Mouse (Mus musculus): ENCODE measurements at regions not wholly inside any gene's neighbourhood (a gene's known extent, or its start where the extent isn't known, plus 50 kb on each side); places are given as distances from the start of the nearest gene placed in this dataset.

DNA sequence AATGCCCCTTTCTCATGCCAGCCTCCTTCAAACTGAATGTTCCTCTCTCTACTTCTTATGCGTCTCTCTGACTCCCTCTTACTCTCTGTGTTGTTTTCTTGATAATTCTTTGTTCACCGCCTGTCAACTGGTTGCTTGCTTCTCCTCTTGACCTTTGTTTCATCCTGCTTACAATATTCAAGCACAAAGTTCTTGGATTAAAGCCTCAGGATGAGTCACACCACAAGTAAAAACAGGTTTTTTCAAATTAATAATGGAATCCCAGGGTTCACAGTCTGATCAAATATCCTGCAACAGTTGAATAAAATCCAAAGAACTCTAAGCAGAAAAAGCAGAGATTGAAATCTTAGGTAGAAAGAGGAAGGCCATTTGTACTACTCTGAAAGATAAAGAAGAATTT is 285.9 kb upstream of the Cxadr start:
- DNase-seq (ENCODE audit: low spot score) = no peak

DNA sequence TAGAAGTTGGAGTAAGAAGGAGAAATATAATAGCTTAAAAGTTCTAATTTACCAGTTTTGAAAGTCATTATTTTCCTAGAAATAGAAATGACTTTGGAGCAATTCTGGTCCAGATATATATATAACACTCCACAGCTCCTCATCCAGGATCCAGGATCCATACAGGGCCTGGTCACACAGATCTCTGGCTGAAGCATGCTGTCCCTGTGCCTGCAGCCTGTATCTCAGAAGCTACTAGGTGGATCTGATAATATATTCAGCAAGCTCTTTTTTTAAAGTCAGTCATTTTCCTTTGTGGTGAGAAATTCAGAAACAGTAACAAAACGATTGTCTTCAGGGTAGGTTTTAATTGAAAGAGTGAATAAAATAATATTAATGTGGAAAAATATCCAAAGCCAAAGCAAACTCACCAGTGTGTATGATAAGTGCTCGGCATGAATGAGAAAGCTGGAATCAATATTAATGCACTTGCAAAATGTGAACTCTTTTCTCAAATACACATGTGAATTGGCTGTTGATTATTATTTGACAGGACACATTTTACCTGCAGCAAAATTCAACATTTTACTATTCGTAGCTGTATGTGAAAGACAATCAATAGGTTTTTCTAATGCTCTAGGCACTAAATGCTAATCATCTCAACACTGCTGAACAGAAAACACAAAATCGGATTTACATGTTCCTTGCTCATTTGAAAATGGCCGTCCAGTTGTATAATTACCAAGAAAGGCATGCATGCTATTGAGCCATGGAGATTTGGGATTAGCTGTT is 288.1 kb upstream of the Cxadr start:
- no peak for DNase-seq (ENCODE audit: low spot score)

GRCm38 (mm10) chr16:78004016-78004415 is 297.3 kb upstream of the Cxadr start:
- no peak for DNase-seq (ENCODE audit: low spot score)

GRCm38 (mm10) chr16:77992986-77993385 is 308.3 kb upstream of the Cxadr start:
- no peak for DNase-seq (ENCODE audit: low spot score)

DNA sequence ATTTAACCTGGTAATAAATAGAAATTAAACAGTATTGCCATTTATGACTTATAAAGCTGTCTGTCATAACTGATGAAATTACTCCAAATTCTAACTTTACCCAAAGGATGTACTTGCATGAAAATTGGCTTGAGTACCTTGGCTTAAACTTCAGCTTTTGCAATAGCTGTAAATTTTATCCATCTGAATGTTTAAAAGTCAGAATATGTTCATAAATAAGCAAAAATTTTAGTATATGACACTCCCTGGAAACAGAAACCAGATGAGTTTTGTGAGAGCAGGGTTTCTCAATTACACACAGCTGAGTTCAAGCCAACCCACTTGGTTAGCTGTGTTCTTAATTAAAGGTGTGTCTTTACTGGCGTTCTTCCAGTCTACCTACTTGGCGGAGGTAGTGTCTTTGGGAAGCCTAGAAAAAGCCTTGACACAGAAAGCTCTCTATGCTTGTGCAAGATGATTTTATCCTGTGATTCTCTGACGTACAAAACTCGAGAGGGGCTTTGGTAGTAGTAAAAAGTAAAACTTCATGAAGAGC is 311.4 kb upstream of the Cxadr start:
- no peak for DNase-seq (ENCODE audit: low spot score)

DNA sequence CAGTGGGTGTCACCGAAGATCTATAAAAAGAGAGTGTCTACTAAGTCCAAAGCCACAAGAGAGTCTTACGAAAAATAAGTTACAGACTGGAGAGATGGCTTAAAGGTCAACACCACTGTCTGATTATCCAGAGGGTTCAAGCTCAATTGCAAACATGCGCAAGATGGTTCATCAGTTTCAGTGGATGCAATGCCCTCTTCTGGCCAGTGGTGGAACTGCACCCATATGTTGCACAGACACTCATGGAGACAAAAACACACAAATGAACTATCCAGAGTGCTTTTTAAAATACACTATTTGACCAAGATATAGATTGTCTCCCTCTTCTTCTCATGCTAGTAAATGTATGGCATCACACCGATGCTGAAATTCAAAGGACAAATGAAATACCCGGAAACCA is 312.1 kb upstream of the Cxadr start:
- DNase-seq (ENCODE audit: low spot score) = no peak

- no peak for DNase-seq (ENCODE audit: low spot score)
Observed at GRCm38 (mm10) chr16:77986884-77987529, 314.3 kb upstream of the Cxadr start.

GRCm38 (mm10) chr16:77948785-77949184 is 346.9 kb upstream of the Gm11146 start:
- no peak for DNase-seq (ENCODE audit: low spot score)

GRCm38 (mm10) chr16:77945442-77945841 is 343.5 kb upstream of the Gm11146 start:
- DNase-seq (ENCODE audit: low spot score) = no peak

DNA sequence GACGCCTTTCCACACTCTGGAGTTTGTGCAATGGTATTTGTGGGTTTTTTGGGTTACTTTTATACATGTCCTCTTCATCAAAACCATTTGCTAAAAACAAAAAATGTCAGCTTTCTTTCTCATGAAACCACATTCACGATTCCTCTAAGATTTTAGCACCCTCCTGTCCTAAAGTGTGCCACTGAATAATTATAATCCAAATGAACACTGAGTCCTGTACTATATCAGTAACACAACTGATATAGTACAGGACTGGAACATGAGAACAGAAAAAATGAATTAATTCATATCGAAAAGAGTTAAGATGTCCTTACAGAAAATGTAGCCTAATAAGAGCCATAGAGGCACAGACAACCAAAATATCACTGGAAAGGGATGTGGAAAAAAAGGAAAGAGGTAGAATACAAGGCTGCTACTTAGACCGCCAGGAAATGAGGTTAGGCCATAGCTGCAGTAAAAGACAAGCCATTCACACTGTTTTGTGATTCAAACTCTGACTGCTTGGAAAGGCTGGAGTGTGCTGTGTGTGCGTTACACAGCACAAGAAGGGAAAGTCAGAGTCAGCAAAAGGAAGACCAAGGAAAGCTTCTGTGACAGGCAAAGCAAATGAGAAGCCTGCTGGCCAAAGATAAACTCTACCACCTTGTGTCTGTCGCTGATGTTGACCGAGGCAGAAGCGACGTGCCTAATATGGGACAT is 329.3 kb upstream of the Gm11146 start:
- DNase-seq (ENCODE audit: low spot score) = no peak

GRCm38 (mm10) chr16:77914160-77915070 is 312.5 kb upstream of the Gm11146 start:
- no peak for DNase-seq (ENCODE audit: low spot score)

DNA sequence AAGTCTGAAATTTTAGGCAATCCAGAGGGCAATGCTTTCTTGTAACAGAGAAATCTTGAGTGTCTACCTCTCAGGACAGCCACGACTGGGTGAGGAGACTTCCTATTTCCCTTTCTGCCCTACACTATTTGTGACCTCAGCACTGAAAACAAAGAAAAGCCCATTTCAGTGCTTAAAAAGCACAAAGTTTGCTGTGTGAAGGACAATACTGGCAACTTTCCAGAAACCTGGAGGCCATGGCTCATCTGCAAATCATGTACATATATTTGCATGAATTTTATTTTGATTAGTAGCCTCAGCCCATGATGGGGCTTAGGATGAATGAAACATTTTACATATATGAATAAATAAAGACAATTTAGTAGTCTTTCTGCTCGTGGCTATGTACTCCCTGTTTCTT is 292.4 kb upstream of the Gm11146 start:
- DNase-seq (ENCODE audit: low spot score) = no peak

- DNase-seq (ENCODE audit: low spot score) = no peak
Observed at GRCm38 (mm10) chr16:77893690-77894089, 291.8 kb upstream of the Gm11146 start.

- DNase-seq (ENCODE audit: low spot score) = no peak
Observed at GRCm38 (mm10) chr16:77892731-77893130, 290.8 kb upstream of the Gm11146 start.

DNA sequence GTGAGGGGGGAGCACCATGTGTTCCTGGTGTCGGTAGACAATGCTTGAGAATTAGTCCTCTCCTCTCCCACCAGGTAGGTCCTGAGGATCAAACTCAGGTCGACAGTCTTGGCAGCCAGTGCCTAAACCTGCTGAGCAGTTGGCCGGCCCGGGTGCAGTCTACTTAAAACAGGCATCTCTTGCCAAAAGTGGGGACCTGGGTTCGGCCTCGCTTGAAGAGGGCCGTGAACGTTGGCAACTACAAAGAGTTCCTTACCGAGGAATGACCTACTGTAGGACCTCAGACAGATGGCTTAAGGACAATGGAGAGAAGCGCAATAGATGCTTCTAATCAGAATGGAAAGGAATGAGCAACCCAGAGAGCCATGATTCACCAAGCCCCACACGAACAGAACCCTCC is 287.5 kb upstream of the Gm11146 start:
- no peak for DNase-seq (ENCODE audit: low spot score)

DNA sequence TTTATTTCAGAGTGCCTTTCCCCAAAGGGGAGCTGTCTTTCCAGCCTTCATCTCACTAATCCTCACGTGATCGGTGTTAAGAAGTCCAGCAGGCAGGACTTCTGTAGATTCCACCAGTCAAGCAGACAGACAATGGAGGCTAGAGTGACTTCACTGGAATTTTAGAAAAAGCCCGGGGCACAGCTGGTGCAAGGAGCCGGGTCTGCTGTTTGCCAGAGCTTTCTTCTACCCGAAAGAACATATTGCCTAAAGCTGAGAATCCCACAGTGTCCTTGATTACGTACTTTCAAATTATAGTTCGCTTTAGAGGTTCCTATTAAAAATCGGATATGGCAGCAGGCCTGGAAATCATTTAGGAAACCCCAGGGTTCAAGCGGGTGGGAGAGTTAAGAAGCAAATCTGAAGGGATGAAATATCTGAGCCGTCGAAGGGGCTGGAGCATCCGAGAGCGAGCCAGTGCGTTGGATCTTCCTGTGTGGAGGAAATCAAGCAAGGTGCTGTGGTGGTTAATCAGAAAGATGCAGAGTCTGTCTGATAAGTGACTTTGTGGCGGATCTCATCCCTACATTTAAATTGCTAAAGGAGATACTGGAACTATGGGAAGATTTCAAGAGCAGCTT is 283.3 kb upstream of the Gm11146 start:
- no peak for DNase-seq (ENCODE audit: low spot score)

- DNase-seq (ENCODE audit: low spot score) = no peak
Observed at GRCm38 (mm10) chr16:77884495-77884894, 282.6 kb upstream of the Gm11146 start.

GRCm38 (mm10) chr16:77877006-77877405 is 275.1 kb upstream of the Gm11146 start:
- DNase-seq (ENCODE audit: low spot score) = no peak

DNA sequence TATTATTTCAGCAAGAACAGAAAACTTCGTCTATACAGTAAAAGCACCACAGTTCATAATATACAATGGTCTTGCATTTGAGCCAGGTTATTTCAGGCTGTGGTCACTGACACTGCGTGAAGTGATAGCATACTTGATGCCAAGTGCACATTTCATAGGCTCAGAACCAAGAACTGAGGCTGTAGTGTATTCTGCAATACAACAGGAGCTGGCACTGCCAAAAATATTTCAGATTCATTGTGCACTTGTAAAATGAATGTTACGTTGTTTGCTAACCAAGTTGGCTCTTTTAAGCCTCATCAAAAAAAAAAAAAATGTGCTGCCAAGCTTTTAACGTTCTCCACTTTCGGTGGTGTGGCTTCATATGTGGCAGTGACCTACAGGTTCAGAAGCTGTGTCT is 261.4 kb upstream of the Gm11146 start:
- no peak for DNase-seq (ENCODE audit: low spot score)

GRCm38 (mm10) chr16:77852066-77852781 is 250.3 kb upstream of the Gm11146 start:
- no peak for DNase-seq (ENCODE audit: low spot score)
